Mouse (Mus musculus): ENCODE measurements around the gene Arl15. TPM values are rescaled to one million over a fixed set of nuclear protein-coding genes. Genes with fewer than 3 reads are reported as not detected.

Arl15 gene
- total RNA-seq, 4 experiments from 2014 or later, result 2.0 to 5.0 (median 3.4) TPM

DNA sequence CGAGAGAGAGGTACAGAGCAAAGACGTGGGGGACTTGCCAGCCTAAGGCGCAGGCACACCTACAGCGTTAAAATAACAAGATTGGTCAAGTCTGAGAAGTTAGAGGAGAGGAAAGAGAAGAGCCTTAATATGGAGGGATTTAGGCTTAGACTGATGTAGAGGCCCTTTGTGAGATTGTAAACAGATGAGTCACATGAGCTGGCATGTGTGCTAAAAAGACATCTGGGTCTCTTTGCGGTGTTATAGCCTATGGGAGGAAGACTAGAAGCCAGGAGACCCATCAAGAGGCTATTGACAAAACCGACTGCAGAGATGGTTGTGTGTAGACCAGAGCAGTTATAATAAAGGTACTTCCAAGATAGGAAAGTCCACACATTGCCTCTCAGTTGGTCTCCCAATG, 296.5 kb downstream of the Arl15 start:
- DNase-seq (ENCODE audit: low spot score in 2 of 2), result no peak

DNA sequence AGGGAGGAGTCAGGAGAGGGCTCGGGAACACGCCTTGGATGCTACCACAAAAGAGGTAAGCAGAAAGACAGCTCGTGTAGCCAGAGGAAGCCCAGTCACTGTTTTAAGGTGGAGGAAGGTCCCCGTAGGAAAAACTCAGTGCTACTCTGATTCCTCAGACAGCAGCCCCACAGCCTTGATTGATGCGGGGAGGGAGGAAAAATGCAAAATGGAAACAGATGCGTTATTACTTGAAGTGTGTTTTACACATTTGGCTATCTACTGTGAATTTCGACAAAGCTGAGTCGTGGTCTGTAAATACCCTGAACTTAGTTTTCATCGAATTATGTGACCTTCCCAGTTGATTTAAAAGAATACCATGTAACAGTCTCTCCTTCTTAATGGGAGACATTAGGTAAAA, 296.9 kb downstream of the Arl15 start:
- DNase-seq (ENCODE audit: low spot score in 2 of 2), result no peak

DNA sequence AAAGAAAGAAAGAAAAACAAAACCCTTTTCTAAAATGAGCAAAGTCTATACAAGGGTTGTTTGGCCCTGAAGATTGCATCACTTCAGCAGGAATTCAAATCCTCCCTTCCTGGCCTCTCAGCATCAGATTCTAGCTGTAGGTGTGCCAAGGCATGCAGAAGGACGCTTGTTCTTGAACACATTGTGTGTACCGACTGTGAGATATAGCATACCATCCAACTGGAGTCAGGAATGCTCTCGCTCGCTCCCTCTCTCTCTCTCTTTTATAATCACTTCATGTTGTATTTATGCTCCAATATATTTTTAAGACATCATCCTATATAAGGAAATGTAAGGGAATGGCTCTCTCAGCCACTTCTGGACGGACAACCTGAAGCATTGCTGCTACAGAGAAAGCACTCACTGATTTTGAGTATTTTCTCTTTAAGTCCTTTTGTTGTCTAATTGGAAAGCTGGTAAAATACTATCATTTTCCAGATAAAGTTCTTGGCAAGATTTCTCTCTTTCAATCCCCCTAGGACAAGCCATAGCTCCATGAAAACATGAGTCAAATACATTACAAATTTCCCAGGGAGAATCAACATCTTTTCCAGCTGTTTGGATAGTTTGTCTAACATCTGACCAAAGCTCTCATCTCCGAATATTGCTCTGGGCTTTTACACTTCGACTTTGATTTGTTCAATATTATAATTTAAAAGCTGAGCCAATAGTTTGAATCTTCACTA, 300.0 kb downstream of the Arl15 start:
- no peak for DNase-seq (ENCODE audit: low spot score in 2 of 2)

DNA sequence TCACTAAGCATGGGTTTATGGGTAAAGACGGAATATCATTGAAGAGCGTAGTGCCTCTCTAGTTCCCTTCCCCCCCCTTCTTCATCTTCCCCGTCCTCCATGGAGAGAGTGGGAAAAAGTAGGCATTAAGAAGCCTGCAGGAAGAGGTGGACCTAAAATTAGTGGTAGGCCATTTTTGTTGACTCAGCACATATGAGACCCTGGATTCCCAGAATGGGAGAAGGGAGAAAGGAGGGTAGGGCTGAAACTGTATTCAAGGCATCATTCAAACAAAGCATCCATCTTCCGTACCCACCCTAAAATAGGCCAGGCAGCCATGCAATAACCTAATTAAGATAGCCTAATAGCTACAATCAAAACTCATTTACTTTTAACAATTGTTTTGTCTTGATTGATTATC, 301.1 kb downstream of the Arl15 start:
- no peak for DNase-seq (ENCODE audit: low spot score in 2 of 2)

DNA sequence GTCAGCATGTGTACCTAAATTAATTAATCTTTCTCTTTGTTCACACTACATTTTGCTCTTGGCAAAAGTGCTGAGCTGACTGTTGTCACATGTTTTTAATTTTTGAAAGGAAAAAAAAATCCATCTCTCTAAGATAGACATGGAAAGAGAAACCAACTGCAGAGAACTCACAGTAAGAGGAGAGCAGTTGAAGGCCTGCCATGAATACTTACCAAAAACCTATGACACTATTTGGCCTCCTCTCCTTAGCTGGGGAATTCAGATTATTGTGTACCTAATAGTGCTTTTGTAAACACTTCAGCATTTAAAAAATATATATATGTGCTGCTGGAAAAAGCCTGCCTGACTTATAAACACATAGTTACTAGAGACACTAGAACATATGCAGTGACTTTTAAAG, 302.1 kb downstream of the Arl15 start:
- no peak for DNase-seq (ENCODE audit: low spot score in 2 of 2)

DNA sequence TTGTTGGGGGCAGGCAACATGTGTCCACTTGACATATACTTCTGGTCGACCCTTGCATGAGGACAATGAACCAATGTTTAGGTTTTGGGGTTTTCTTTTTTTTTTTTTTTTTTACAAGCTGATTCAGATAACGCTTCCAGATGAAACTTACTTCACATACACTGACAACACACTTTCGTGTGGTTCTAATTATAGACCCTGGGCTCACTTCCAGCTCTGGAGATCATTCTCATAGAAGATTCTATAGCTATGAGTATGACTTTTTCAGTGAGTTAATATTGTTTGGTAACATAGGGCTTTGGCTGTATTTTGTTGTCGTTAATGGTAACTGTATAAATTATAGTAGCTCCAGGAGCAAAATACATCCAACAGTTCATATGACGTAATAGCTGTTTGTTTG, 306.9 kb downstream of the Arl15 start:
- no peak for DNase-seq (ENCODE audit: low spot score in 2 of 2)

DNA sequence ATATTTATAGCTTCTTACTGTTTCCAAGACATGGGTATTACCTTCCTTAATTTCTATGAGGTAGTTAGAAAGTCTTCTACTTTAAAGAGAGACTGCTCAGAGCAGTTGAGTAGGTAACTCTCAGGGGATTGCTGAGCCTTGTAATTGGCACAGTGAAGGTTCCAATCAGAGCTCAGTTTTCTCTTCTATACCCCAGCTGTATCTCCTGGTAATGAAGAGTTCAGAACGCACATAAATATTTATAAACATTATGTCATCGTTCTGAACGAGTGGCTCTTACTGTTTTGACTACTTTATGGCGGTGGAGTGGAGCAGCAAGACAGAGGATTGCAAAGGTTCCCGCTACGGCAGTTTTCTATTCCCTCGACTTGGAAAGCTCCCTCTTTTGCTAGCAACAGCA, 311.8 kb downstream of the Arl15 start:
- DNase-seq (ENCODE audit: low spot score in 2 of 2), result no peak

DNA sequence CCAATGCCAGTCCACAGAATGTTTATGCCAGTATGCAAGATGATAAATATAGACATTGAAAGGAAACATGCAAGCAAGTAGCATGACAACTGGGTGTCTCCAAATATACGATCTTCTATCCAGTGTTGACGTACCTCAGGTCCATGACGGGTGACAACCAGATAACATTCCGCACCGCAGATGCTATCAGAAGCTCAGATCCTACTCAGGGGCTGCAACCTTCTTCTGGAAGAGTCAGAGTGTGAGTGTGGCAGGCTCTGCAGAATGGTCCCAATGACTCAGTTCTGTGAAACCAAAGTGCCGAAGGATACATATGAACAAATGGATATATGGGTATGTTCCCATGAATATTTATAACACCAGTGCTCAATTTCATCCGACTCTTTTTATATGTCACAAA, 313.2 kb downstream of the Arl15 start:
- DNase-seq (ENCODE audit: low spot score in 2 of 2), result no peak

DNA sequence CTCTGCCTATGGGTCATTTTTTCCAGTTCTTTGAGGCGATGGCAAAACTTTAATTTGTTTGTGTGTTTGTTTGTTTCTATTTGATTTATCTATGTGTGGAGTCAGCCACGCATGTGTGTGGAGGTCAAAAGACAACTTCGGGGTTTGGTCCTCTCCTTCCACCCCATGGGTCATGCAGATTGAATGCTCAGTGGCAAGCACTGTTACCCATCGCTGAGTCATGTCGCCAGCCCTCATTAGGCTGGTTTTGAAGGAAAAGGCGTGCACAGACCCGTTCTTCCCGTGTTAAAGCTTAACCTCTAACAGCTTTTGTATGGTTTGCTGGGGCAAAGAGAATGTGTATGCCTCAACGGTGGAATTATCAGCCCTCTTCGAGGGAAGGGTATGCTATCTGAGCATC, 315.1 kb downstream of the Arl15 start:
- no peak for DNase-seq (ENCODE audit: low spot score in 2 of 2)

DNA sequence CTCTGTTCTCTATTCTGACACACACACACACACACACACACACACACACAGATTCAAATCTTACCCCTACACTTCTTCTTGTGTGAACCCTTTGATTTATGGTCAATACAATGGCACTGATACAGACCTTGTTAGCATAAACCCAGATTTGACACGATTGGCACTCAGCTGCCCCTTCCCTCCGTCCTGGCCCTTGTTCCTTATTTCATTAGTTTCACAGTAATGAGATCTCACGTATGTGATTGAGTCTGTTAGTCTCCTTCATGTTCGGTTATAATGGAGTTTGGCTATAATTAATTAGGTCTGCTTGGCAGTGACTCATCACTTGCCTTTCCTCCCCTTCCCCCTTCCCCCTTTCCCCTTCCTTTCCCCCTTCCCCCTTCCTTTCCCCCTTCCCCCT, 315.5 kb downstream of the Arl15 start:
- no peak for DNase-seq (ENCODE audit: low spot score in 2 of 2)

DNA sequence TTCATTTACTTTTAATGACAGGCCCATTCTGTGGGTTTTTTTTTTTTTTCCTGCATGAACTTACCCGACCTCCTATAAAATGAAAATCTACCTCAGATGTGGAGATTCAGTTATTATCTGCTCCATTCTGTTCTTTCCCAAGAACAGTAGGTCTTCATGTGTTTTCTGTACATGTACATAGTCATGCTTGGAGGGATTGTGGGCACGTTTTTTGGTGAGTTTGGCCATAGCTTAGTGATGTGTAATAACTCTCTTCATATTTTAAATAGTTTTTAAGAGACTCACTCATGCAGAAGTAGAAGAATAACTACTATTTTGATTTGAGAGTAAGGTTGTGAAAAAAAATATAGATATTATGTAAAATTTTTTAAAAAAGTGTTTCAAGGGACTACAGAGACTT, 319.2 kb downstream of the Arl15 start:
- no peak for DNase-seq (ENCODE audit: low spot score in 2 of 2)

DNA sequence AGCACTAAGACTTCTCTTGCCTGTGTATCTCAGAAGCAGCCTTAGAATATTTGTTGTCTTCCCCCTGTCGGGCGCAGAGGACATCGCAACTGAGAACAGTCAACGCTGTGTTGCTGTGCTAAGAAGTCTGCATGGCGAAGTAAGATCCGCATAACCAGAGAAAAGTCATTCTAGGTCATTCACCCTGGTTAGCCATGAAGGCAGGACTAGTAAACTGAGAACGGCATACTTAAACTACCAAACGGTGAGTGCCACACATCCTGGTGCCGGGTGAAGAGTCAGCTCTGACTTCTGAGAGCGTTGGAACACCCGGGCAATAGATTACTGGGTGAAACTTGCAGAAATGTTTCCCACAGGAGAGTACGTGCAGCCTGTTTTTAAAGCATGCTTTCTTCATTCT, 320.3 kb downstream of the Arl15 start:
- DNase-seq (ENCODE audit: low spot score in 2 of 2), result no peak

DNA sequence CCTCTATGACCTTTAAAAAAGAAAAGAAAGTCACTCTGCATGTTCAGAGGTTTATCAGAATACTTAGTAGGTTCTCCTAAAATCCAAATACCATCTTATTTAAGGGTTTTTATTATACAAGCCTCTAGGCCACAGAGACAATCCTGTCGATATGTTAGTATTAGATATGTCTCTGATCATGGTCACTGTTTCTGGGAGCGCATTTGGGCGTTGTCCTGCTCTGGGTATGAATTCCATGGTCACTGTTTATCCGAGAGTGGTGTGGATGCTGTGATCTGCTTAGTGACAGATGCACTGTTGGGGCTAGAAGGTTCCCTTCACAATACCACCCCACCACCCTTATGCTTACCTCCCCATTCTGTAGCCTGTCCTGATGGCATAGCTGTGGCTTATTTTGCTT, 320.8 kb downstream of the Arl15 start:
- no peak for DNase-seq (ENCODE audit: low spot score in 2 of 2)

DNA sequence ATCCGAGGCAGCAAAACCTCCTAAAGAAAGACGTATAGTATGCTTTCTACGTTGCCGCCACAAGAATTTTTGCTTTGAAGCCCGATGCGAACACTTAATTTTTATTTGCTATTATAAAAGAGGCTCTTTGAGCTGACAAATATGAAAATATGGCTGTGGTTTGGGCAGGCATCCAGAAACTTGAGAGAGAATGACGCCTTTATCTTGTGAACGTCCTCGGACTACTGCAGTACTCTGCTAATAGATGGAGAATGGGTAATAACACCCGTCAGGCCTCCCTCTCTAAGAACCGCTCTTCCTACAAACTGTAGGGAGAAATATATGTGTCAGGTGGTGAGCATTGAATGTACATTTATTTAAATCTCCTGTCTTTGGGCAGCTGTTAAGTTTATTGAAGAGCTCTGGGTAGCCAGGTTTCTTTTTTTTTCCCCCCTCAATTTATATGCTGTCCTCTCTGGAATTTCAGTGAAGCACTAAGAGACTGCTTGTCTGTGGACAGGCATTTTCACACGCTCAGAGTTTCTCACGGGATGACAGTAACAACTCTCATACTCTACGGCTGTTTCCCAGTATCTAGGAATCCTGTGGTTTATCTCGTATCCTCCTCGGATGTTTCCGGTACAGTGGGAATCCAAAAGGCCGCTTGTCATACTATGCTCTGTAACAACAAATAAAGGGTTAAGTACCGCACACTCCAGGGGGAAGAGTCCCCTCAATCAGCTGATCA, 324.0 kb downstream of the Arl15 start:
- DNase-seq (ENCODE audit: low spot score in 2 of 2), result no peak

DNA sequence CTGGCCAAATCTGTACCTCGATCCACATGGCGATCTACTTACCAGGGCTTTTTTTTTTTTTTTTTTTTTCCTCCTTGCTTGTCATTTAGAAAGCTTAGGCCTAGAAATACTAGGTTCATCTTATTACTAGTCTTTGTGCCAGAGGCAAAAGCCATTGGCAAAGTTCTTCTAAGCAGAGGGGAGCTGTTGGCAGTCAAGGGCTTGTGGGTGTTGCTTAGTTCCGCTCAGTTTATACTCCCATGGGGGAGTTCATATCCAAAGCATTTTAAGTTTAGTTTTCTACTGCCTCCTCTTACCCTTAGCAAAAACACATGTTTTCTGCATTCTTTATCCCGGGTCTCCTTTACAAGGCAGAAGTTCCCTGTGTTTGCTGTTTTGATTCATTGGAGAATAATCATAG, 325.5 kb downstream of the Arl15 start:
- peak; percentile 16 to 24 for DNase-seq (ENCODE audit: low spot score in 2 of 2)

DNA sequence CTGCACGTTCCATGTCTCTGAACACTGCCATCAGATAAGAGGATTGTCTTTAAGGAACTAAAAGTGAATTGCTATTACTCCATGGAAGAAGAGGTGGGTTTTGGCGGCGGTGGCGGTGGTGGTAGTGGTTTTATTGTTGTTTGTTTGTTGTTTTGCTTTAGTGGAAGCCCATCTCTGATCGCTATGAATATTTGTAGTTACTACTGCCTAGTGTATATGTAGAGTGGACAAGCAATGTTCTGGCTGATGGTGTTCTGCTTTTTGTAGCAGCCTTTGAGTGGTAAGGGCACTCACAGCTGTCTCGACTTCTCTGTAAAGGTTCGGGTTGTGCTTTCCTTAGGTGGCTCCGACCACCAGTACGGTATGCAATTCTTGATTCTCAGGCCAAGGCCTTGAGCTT, 327.3 kb downstream of the Arl15 start:
- no peak for DNase-seq (ENCODE audit: low spot score in 2 of 2)

DNA sequence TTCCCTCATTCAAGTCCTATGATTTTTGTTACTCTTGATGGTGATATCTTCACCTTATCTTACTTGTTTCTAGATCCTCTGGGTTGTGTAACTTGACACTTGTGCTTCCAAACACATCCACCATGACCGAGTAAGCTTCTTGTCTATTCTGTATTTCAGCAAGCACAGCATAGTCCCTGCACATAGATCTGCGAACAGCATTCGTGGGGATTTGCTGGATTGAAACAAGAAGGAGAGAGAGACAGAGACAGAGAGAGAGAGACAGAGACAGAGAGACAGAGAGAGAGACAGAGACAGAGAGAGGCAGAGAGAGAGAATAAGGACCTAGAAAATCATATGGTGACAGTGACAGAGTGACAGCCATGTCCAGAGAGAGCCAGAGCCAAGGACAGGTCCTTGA, 329.1 kb downstream of the Arl15 start:
- DNase-seq (ENCODE audit: low spot score in 2 of 2), result no peak

DNA sequence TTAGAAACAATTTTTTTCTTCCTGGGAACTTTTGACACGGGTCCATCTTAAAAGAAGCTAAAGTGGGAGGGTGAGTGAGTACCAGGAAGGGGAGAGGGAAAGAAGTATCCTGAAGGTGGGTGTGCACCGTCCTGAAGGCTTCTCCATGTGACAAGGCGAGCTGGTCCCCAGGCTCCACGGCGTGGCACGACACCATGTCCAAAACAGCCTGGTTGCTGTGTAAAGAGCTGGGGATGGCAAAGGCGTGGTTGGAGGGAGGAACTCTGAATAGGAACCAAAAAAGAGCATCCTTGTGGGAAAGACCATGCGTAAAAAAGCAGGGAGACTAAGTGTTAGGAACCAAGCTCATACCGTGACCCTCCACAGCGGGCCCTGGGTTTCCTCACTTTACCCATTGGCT, 330.1 kb downstream of the Arl15 start:
- no peak for DNase-seq (ENCODE audit: low spot score in 2 of 2)

DNA sequence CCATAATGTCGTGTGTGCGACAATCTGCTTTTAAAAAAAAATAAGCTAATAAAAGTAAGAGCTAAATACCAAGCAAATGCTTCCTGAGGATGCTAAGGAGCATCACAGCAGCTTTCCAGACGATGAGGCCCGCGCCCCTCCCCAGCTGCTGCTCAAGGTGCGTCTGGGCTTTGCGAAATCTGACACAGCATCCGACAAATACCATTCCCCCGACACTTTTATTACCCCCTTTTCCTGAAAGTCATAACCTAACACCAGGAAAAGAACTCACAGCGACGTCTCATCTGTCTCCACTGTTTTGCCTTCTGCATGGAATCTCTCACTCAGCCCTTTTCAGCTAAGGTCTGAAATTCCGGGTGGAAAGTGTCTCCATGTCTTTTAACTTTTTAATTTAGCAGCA, 330.7 kb downstream of the Arl15 start:
- DNase-seq (ENCODE audit: low spot score in 2 of 2), result no peak

DNA sequence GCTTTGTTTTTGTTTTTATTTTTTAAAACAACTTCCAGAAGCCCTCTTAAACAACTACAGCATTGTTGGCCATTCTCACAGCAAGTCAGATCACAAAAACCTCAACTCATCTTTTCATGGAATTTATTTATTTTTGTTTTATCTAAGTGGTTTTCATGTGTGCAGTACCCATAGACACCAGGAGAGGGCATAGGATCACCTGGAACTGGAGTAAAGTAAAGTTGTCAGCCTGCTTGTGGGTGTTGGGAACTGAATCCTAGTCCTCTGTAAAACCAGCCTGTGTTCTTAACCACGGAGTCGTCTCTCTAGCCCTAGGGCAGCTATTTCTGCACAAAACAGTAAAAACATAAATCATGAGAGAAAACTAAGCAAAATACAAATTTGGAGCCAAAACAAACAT, 334.1 kb downstream of the Arl15 start:
- no peak for DNase-seq (ENCODE audit: low spot score in 2 of 2)

DNA sequence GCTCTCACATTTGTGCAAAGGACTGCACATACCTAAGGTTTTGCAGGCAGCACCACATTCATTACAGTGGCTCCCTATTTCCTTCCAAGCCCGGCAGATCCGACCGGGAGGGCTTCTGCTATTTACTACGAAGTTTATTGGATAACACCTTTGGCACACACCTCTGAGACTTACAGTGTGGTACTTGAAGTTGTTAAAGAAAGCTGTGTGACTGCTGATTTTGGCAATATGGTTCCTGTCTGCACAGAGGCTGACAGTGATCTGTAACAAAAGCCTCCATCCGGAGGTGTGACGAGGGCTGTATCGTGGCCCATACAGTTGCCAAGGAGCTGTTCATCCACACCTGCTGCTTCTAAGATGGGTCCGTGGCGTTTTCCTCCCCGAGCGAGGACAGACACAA, 335.7 kb downstream of the Arl15 start:
- no peak for DNase-seq (ENCODE audit: low spot score in 2 of 2)

DNA sequence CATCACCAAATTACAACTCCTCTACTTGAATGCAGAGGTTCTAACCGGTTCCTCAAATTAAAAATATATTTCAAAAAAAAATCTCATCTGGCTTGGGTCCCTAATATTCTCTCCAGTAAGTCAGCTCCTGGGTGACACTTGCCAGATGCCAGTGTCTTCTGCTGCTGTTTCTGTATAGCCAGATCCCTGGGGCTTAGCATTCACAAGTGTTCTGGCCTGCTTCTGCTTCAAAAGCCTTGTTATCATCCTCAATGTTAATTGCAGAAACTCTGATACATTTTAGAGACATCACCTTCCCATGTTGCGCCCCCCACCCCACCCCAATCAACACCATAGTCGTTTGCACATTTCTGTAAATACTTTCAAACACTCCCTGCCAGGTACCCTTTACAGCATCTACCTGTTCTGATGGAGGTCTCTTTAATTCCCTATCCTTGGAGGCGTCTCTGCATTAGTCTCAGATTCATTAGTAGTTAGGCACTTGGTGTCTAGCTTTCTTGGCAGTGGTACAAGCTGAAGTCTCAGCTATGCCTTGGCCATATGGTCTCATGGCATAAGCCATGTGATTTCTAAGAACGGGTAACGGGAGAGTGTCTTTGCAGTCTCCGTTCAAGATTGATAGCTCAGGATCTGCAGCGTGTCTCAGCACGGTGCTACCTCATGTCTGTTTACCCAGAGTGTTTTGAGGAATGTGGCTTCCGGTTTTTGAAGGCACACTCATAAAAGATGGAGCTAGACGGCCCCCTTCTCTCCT, 336.4 kb downstream of the Arl15 start:
- no peak for DNase-seq (ENCODE audit: low spot score in 2 of 2)

DNA sequence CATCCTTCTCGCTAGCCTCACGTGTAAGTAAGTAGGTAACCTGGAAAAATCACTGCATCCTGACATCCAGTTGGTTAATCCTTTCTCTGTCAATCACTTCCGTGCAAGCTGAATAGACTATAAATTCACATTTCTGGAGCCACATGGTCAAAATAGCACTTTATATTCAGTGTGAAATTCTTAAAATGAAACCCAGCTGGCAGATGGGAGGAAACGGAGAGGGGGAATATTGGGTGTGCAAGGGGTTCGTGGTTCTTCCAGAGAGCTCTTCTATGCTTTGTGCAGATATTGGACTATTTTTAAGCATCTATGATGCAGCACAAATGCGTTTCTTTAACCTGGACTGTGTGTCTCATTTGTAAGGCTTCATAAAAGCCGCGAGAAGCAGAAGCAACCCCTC, 344.6 kb downstream of the Arl15 start:
- DNase-seq (ENCODE audit: low spot score in 2 of 2), result no peak

Data from gastrocnemius, adult 8-10 months (tissue).